Comparison of ENCODE assay signal across 8 mouse cellular contexts in genomic region chr13:119789851-119790717, GRCm38 (mm10). TPM values are rescaled to one million over a fixed set of nuclear protein-coding genes. Genes with fewer than 3 reads are reported as not detected.
A peak's percentile ranks its signal among the peaks of the same experiment; 100 is the strongest.
DNase-seq lines count a peak whose midpoint lies in the region; ATAC-seq lines count a peak whose summit lies in the region.

No protein-coding gene starts in this region.

- ATAC-seq in frontal cortex, adult (ENCODE audit: low TSS enrichment): peak; percentile 32
- peak; percentile 69 for ATAC-seq in lung, embryonic 16.5 days (ENCODE audit: low read depth)

- peak overlapping the region; percentile 72 for H3K4me2 ChIP-seq in lung, embryonic 16.5 days (ENCODE audit: low read depth, low read length)

- 3% methylated on average over 64 of the region's 66 CpGs for WGBS in hindbrain, embryonic 10.5 days
- under 1% methylated on average over 48 of the region's 66 CpGs for WGBS in lung, embryonic 16.5 days

- peak overlapping the region; percentile 89 for H3K4me3 ChIP-seq in hindbrain, embryonic 10.5 days
- peak overlapping the region; percentile 88 for H3K4me3 ChIP-seq in lung, embryonic 16.5 days (ENCODE audit: low read length)

- H3K27ac ChIP-seq in hindbrain, embryonic 10.5 days: peak overlapping the region; percentile 98
- H3K27ac ChIP-seq in lung, embryonic 16.5 days (ENCODE audit: low read length): peak overlapping the region; percentile 95

- H3K4me1 ChIP-seq in hindbrain, embryonic 10.5 days (replicated peaks): peaks cover 18% of the 10 kb centered on the region
- peaks cover 15% of the 10 kb centered on the region for H3K4me1 ChIP-seq in lung, embryonic 16.5 days (replicated peaks; ENCODE audit: control insufficient read depth, insufficient read depth, low read length)

- H3K9ac ChIP-seq in lung, embryonic 16.5 days (ENCODE audit: low read length): peak overlapping the region; percentile 95

- no peaks in the 10 kb centered on the region for H3K27me3 ChIP-seq in hindbrain, embryonic 10.5 days (ENCODE audit: insufficient read depth, poor library complexity, severe bottlenecking)
- H3K27me3 ChIP-seq in lung, embryonic 16.5 days (ENCODE audit: control insufficient read depth, insufficient read depth, low read depth, low read length): no peaks in the 10 kb centered on the region

- no peaks in the 10 kb centered on the region for H3K9me3 ChIP-seq in hindbrain, embryonic 10.5 days
- no peaks in the 10 kb centered on the region for H3K9me3 ChIP-seq in lung, embryonic 16.5 days (ENCODE audit: control insufficient read depth, low read length)

- DNase-seq in Muller cell, postnatal 12 days (ENCODE audit: inconsistent ontology term): peak; percentile 79
- DNase-seq in cerebellum, adult 9-10 months: peak; percentile 81
- DNase-seq in hindbrain, embryonic 10.5 days (ENCODE audit: low spot score): peak; percentile 42
- DNase-seq in layer of hippocampus, adult 9-11 months: peak; percentile 63
- DNase-seq in retina, embryonic 14.5 days (ENCODE audit: low spot score): peak; percentile 49
- DNase-seq in thymus, postnatal 36 days: peak; percentile 47 to 67

- peaks cover 39% of the 10 kb centered on the region for H3K36me3 ChIP-seq in hindbrain, embryonic 10.5 days
- peaks cover 9% of the 10 kb centered on the region for H3K36me3 ChIP-seq in lung, embryonic 16.5 days (ENCODE audit: control insufficient read depth, insufficient read depth, low read length)

RNA-seq across cellular contexts. Expression of gene Zfp131, which starts 0.6 kb away (rescaled TPM):
- 35.0 and 39.8 TPM in 2 replicates for polyA plus RNA-seq in hindbrain, embryonic 10.5 days (2016; fragmentation: Nextera tagmentation; extraction: Ambion mirVana)
- polyA plus RNA-seq in lung, embryonic 16.5 days (2015; fragmentation: Nextera tagmentation; extraction: Ambion mirVana): 31.7 and 33.3 TPM in 2 replicates

RNA-seq across cellular contexts. Expression of gene Nim1k, which starts 34.4 kb away (rescaled TPM):
- 1.3 and 1.5 TPM in 2 replicates for polyA plus RNA-seq in hindbrain, embryonic 10.5 days (2016; fragmentation: Nextera tagmentation; extraction: Ambion mirVana)
- polyA plus RNA-seq in lung, embryonic 16.5 days (2015; fragmentation: Nextera tagmentation; extraction: Ambion mirVana): 0.89 and 0.99 TPM in 2 replicates

RNA-seq across cellular contexts. Expression of gene AF067063, which starts 39.9 kb away (rescaled TPM):
- not detected in 2 replicates for polyA plus RNA-seq in hindbrain, embryonic 10.5 days (2016; fragmentation: Nextera tagmentation; extraction: Ambion mirVana)
- polyA plus RNA-seq in lung, embryonic 16.5 days (2015; fragmentation: Nextera tagmentation; extraction: Ambion mirVana): not detected in 2 replicates

RNA-seq across cellular contexts. Expression of gene D13Ertd608e, which starts 45.7 kb away (rescaled TPM):
- polyA plus RNA-seq in hindbrain, embryonic 10.5 days (2016; fragmentation: Nextera tagmentation; extraction: Ambion mirVana): not detected in 2 replicates
- polyA plus RNA-seq in lung, embryonic 16.5 days (2015; fragmentation: Nextera tagmentation; extraction: Ambion mirVana): not detected in 2 replicates

Comparison
In these comparisons a context has a peak if more than half of its experiments do, and no peak if none do; other contexts are left out.
1. Peak in every context shown above with its lines: DNase-seq, ATAC-seq, H3K4me3 ChIP-seq and H3K27ac ChIP-seq.